Mouse (Mus musculus) myocyte (in vitro differentiated cells): ENCODE data around the gene Paqr3. TPM values are rescaled to one million over a fixed set of nuclear protein-coding genes. Genes with fewer than 3 reads are reported as not detected.

Experiments
- H3K27me3 ChIP-seq: one replicate; pipeline ENCODE4 v1.6.1; 2011; ENCODE audit not compliant: control insufficient read depth, insufficient read depth, insufficient read length
- H3K36me3 ChIP-seq: one replicate; pipeline ENCODE4 v1.6.1; 2011; ENCODE audit not compliant: control insufficient read depth, insufficient read depth
- H3K4me2 ChIP-seq: one replicate; pipeline ENCODE4 v1.6.1; 2011; ENCODE audit warnings: low read depth, control low read depth
- H3K4me3 ChIP-seq: one replicate; pipeline ENCODE4 v1.5.1; 2011; ENCODE audit warnings: mild to moderate bottlenecking, control low read depth, moderate library complexity
- H3K79me2 ChIP-seq: one replicate; pipeline ENCODE4 v1.6.1; 2011; ENCODE audit not compliant: control insufficient read depth, insufficient read depth
- H3ac ChIP-seq: one replicate; pipeline ENCODE4 v1.6.1; 2011; ENCODE audit not compliant: control insufficient read depth, insufficient read length
- CEBPB ChIP-seq: IDR thresholded peaks from 2 replicates; pipeline ENCODE4 v1.6.1; 2011; ENCODE audit warnings: mild to moderate bottlenecking, moderate library complexity; ENCODE audit not compliant: poor library complexity, insufficient read depth, severe bottlenecking
- E2F4 ChIP-seq: IDR thresholded peaks from one replicate; pipeline ENCODE4 v1.6.1; 2011; ENCODE audit warnings: mild to moderate bottlenecking, control low read depth, moderate library complexity; ENCODE audit not compliant: insufficient read depth
- MAX ChIP-seq: IDR thresholded peaks from one replicate; pipeline ENCODE4 v1.6.1; 2011; ENCODE audit warnings: low read depth, mild to moderate bottlenecking, control low read depth
- MYOD1 ChIP-seq, 3 experiments: IDR thresholded peaks; one replicate each; pipeline ENCODE4 v1.6.1; 2011; ENCODE audit warnings: control low read depth in 2 of 3, low read depth in 2 of 3, mild to moderate bottlenecking in 2 of 3, moderate library complexity in 1 of 3; ENCODE audit not compliant: insufficient read length in 2 of 3, control insufficient read depth in 1 of 3
- MYOG ChIP-seq, 3 experiments: IDR thresholded peaks; one replicate each; pipeline ENCODE4 v1.6.1; 2011; ENCODE audit warnings: control low read depth in 2 of 3, low read depth in 2 of 3, mild to moderate bottlenecking in 2 of 3; ENCODE audit not compliant: insufficient read length in 2 of 3, control insufficient read depth in 1 of 3, insufficient read depth in 1 of 3
- POLR2A ChIP-seq: IDR thresholded peaks from one replicate; pipeline ENCODE4 v1.6.1; 2011; ENCODE audit warnings: low read depth, mild to moderate bottlenecking, control low read depth, moderate library complexity; ENCODE audit not compliant: insufficient read length
- POLR2AphosphoS2 ChIP-seq: IDR thresholded peaks from one replicate; pipeline ENCODE4 v1.6.1; 2011; ENCODE audit warnings: low read depth, control low read depth; ENCODE audit not compliant: insufficient read length
- REST ChIP-seq: IDR thresholded peaks from one replicate; pipeline ENCODE4 v1.6.1; 2011; ENCODE audit warnings: mild to moderate bottlenecking, control low read depth, moderate library complexity; ENCODE audit not compliant: insufficient read depth, insufficient read length
- SRF ChIP-seq: IDR thresholded peaks from one replicate; pipeline ENCODE4 v1.6.1; 2011; ENCODE audit warnings: low read depth; ENCODE audit not compliant: control insufficient read depth, insufficient read length
- TCF12 ChIP-seq: IDR thresholded peaks from one replicate; pipeline ENCODE4 v1.6.1; 2011; ENCODE audit warnings: mild to moderate bottlenecking, control low read depth; ENCODE audit not compliant: poor library complexity, insufficient read depth, severe bottlenecking
- TCF3 ChIP-seq: IDR thresholded peaks from one replicate; pipeline ENCODE4 v1.6.1; 2011; ENCODE audit warnings: low read depth, control low read depth; ENCODE audit not compliant: insufficient read length
- USF1 ChIP-seq: IDR thresholded peaks from one replicate; pipeline ENCODE4 v1.6.1; 2011; ENCODE audit warnings: low read depth, mild to moderate bottlenecking, control low read depth, moderate library complexity
- polyA plus RNA-seq: library from polyadenylated mRNA; unstranded; fragments of >200 nt; fragmentation: generic; extraction: Trizol; gene quantifications from one replicate; pipeline ENCODE4 v1.2.1, GENCODE M21; 2012; ENCODE audit warnings: missing spikeins

Paqr3 gene
- polyA plus RNA-seq, 1 experiment: 24.7 TPM

DNA sequence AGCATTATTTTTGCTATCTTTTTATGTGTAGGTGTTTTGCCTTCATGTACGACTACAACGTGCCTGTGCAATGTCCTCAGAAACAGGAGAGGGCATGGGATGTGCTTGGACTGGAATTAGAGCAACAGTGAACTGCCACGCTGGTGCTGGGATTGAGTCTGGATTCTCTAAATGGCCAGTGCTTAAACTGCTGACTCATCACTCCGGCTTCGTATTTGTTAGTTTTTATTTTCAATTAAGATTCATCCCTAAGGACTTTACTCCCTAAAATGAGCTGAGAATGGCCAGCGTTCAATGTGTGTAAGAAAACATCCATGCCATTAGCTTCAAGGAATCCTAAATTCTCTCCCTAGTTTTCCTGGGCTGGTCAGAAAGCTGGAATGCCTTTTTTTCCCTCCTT is 15.9 kb upstream of the Paqr3 start:
- Histone ChIP-seq H3K36me3 (no peaks in the 10 kb centered on the region), H3K4me3 (no peak overlapping the region)
- TF ChIP-seq SRF (no peak), E2F4 (no peak), MAX (no peak), REST (no peak), TCF3 (no peak), TCF12 (no peak), USF1 (no peak), POLR2A (no peak), MYOD1 (IDR thresholded peaks at IDR 0.05; ENCODE audit: control insufficient read depth in 1 of 3, insufficient read length in 2 of 3, low read depth in 2 of 3) (no peak), CEBPB (no peak), MYOG (IDR thresholded peaks at IDR 0.05; ENCODE audit: control insufficient read depth in 1 of 3, insufficient read depth in 1 of 3, insufficient read length in 2 of 3, low read depth in 2 of 3) (no peak), POLR2AphosphoS2 (no peak)

DNA sequence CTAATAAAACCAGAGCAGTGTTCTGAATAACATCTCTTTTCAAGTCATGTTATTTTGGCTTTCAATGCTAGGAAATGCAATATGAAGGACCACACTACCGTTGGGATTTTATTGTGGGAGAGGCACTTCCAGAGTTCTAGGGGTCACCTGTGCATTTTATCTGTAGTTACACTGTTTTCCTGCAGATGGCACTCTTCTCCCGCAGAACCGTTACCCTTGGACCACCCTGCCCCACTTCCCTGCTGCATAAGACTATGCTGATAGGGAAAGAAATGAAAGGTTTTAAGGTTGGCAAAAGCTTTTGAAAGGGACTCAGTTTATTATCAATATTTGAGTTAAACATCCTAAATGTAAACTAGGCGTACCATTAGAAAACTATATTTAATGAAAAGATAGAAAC is 14.6 kb upstream of the Paqr3 start:
- TF ChIP-seq CEBPB (no peak), USF1 (peak; percentile 1), TCF3 (no peak), E2F4 (no peak)
- Histone ChIP-seq H3K36me3 (no peaks in the 10 kb centered on the region), H3K4me3 (no peak overlapping the region), H3K27me3 (no peaks in the 10 kb centered on the region), H3ac (no peak overlapping the region), H3K4me2 (no peak overlapping the region), H3K79me2 (no peaks in the 10 kb centered on the region)

More for the DNA sequence above, 15.9 kb upstream of the Paqr3 start:
- Histone ChIP-seq H3ac (no peak overlapping the region), H3K79me2 (no peaks in the 10 kb centered on the region), H3K27me3 (no peaks in the 10 kb centered on the region), H3K4me2 (no peak overlapping the region)

DNA sequence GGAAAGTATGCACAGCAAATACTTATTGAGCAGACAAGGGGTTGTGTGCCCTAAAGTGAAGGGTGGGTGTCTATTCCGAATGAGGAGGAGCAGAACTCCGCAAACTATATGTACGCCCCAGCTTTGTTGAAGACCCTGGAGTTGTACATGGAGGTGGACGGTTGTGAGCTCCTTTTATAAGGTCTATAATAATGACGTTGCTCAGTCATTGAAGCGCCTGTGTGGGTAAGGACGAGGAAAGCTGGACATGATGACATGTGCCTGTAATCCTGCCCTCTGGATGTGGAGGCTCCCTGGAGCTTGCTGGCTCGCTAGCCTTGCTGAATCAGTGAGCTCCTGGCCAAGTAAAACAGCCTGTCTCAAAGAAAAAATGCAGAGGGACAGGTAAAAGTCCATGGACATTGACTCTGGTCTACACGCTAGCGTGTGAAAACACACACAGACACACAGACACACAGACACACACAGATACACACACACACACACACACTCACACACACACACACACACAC is 14.1 kb upstream of the Paqr3 start:
- no peak overlapping the region for H3ac ChIP-seq
- H3K4me2 ChIP-seq: no peak overlapping the region
- H3K27me3 ChIP-seq: no peaks in the 10 kb centered on the region
- H3K4me3 ChIP-seq: no peak overlapping the region
- TF ChIP-seq CEBPB (peak; percentile 45; the same call in 1 of the 2 replicates), USF1 (no peak), MYOD1 (IDR thresholded peaks at IDR 0.05; ENCODE audit: control insufficient read depth in 1 of 3, insufficient read length in 2 of 3, low read depth in 2 of 3) (no peak)
- H3K36me3 ChIP-seq: no peaks in the 10 kb centered on the region
- no peaks in the 10 kb centered on the region for H3K79me2 ChIP-seq

DNA sequence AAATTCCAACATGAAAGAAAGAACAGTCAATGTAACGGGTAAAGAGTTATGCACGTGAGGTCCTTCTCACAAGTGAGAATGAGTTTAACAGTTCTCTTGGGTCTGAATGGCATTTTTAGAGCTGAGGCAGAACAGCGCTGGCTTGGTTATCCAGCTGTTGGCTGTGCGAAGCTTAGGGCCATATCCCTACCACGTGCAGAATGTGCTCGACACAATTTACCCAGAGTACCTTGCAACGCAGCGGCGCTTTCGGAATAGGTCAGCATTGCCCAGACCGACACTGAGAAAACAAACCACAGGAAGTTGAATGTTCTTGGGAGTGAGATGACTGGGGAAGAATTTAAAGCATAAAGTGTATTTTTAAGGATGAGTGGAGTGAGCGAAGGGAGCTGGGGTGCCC is 13.6 kb upstream of the Paqr3 start:
- H3K4me3 ChIP-seq: no peak overlapping the region
- no peaks in the 10 kb centered on the region for H3K79me2 ChIP-seq

DNA sequence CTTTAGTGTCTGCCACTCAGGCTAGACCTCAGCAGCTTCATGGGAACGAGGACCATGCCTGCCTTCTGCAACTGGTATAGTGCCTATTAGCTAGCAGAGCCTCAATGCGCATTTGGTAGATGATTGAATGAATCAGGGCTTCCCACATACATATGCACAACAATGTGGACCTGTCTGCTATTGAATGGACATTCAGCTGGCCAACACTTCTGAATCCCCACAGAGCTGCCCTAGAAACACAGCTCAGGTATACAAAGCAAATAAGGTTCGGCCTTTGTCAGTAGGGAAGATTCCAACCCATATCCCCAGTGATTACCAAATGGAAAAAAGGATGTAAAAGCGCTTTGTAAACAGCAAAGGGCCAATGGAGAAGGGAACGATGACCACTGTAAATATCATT is 699 bp downstream of the Paqr3 start:
- TF ChIP-seq MYOD1 (IDR thresholded peaks at IDR 0.05; ENCODE audit: control insufficient read depth in 1 of 3, insufficient read length in 2 of 3, low read depth in 2 of 3) (no peak), E2F4 (no peak), CEBPB (no peak), USF1 (no peak), MAX (no peak), POLR2AphosphoS2 (no peak), TCF12 (no peak), SRF (no peak)
- Histone ChIP-seq H3ac (peak overlapping the region; percentile 64), H3K79me2 (peaks cover 16% of the 10 kb centered on the region), H3K4me3 (peak overlapping the region; percentile 73), H3K4me2 (peak overlapping the region; percentile 90), H3K36me3 (peaks cover 19% of the 10 kb centered on the region), H3K27me3 (no peaks in the 10 kb centered on the region)

More for the DNA sequence above, 13.6 kb upstream of the Paqr3 start:
- Histone ChIP-seq H3K27me3 (no peaks in the 10 kb centered on the region), H3ac (no peak overlapping the region), H3K4me2 (no peak overlapping the region), H3K36me3 (no peaks in the 10 kb centered on the region)
- no peak for TF ChIP-seq USF1

DNA sequence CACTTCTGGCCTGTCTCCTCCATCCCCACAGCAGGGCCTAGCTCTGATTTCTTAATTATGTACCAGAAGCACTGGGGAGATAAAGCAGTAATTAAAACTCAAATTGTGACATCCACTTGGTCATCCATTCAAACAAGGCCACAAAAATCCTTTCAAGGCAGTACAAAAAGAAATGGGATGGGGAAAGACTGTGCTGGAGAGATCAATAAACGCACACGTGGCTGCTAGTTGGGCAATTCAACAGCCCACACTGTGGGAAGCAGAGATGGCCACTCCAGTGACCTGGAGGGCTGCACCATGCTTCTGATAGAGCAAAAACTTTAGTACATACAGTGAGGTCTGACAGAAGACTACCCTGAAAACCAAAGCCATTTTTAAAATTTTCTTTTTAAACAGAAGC is 1.3 kb downstream of the Paqr3 start:
- peak overlapping the region; percentile 90 for H3K4me2 ChIP-seq
- no peak overlapping the region for H3ac ChIP-seq
- TF ChIP-seq POLR2AphosphoS2: no peak
- no peak for TF ChIP-seq MYOD1 (IDR thresholded peaks at IDR 0.05; ENCODE audit: control insufficient read depth in 1 of 3, insufficient read length in 2 of 3, low read depth in 2 of 3)
- no peak for TF ChIP-seq CEBPB
- no peak for TF ChIP-seq REST
- peaks cover 16% of the 10 kb centered on the region for H3K79me2 ChIP-seq
- no peaks in the 10 kb centered on the region for H3K27me3 ChIP-seq
- peaks cover 23% of the 10 kb centered on the region for H3K36me3 ChIP-seq
- peak overlapping the region; percentile 73 for H3K4me3 ChIP-seq
